Mouse (Mus musculus) lung, embryonic 15.5 days (tissue): Measurements from ENCODE around the gene Upk1b. TPM values are rescaled to one million over a fixed set of nuclear protein-coding genes. Genes with fewer than 3 reads are reported as not detected.

ENCODE experiments used
- ATAC-seq: fragments of 200-750 bp; cut with Nextera tagmentation; 2 replicates; pipeline ENCODE4 v1.8.0; 2017; ENCODE audit warnings: moderate number of reproducible peaks, borderline replicate concordance; ENCODE audit not compliant: low FRiP score, low TSS enrichment; ENCODE audit errors: extremely low read depth
- H3K27ac ChIP-seq: fragments of 300-500 bp; sonication (generic); 2 replicates; pipeline ENCODE4 v1.5.1; 2015; ENCODE audit warnings: moderate library complexity, mild to moderate bottlenecking, inconsistent platforms
- H3K27me3 ChIP-seq: fragments of 300-500 bp; sonication (generic); 2 replicates; pipeline ENCODE4 v1.6.1; 2015; ENCODE audit warnings: inconsistent platforms
- H3K36me3 ChIP-seq: fragments of 300-500 bp; sonication (generic); 2 replicates; pipeline ENCODE4 v1.6.1; 2015; ENCODE audit warnings: inconsistent platforms
- H3K4me1 ChIP-seq: fragments of 300-500 bp; sonication (generic); 2 replicates; pipeline ENCODE4 v1.6.1; 2015; ENCODE audit warnings: inconsistent platforms
- H3K4me2 ChIP-seq: fragments of 300-500 bp; sonication (generic); 2 replicates; pipeline ENCODE4 v1.6.1; 2015; ENCODE audit warnings: inconsistent platforms, mild to moderate bottlenecking, moderate library complexity
- H3K4me3 ChIP-seq: fragments of 300-500 bp; sonication (generic); 2 replicates; pipeline ENCODE4 v1.5.1; 2015; ENCODE audit warnings: mild to moderate bottlenecking, inconsistent platforms
- H3K9ac ChIP-seq: fragments of 300-500 bp; sonication (generic); 2 replicates; pipeline ENCODE4 v1.6.1; 2015; ENCODE audit warnings: inconsistent platforms
- H3K9me3 ChIP-seq: fragments of 300-500 bp; sonication (generic); 2 replicates; pipeline ENCODE4 v1.6.1; 2016; ENCODE audit warnings: inconsistent platforms
- WGBS: fragments of 180-500 bp; shearing (Covaris S2); methylation state at CpG from one replicate; pipeline ENCODE4 v1.1.7; 2015; 5-methylcytosine and 5-hydroxymethylcytosine counted together
- polyA plus RNA-seq: library from polyadenylated mRNA; unstranded; fragments of >200 nt; fragmentation: Nextera tagmentation; extraction: Ambion mirVana; gene quantifications from 2 replicates; pipeline ENCODE4 v1.2.1, GENCODE M21; 2015

Upk1b gene
- polyA plus RNA-seq, 1 experiment from 2014 or later: 15.3 TPM

DNA sequence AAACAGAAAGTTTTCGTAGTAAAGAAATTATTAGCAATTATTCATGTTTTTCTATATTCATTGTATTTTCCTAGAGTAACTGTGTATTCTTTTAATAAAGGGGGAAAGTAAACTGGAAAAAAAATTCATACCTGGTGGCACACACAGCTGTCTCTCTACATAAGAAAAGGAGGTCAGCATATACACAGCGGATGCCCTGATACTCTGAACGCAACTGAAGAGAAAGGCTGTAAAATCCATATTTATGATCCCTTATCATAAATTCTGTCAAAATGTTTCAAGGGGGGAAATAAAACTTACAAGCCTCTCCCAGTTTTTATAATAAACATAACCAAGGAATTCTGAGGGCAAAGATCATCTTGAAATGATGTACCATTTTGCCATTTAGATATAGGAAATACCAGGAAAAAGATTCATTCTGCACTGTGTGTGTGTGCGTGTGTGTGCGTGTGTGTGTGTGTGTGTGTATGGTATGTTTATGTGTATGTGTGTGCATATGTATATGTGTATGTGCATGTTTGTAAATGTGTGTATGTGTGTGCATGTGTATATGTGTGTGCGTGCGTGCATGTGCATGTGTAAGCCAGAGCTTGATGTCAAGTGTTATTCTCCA, 19.1 kb downstream of the Upk1b start:
- Histone ChIP-seq H3K27me3 (no peaks in the 10 kb centered on the region), H3K9me3 (no peaks in the 10 kb centered on the region), H3K4me2 (no peak overlapping the region), H3K27ac (no peak overlapping the region), H3K4me1 (peaks cover 14% of the 10 kb centered on the region; the same call in 1 of the 2 replicates), H3K4me3 (no peak overlapping the region), H3K36me3 (no peaks in the 10 kb centered on the region), H3K9ac (no peak overlapping the region)
- 93% methylated on average over 7 of the region's 7 CpGs for WGBS
- no peak for ATAC-seq

DNA sequence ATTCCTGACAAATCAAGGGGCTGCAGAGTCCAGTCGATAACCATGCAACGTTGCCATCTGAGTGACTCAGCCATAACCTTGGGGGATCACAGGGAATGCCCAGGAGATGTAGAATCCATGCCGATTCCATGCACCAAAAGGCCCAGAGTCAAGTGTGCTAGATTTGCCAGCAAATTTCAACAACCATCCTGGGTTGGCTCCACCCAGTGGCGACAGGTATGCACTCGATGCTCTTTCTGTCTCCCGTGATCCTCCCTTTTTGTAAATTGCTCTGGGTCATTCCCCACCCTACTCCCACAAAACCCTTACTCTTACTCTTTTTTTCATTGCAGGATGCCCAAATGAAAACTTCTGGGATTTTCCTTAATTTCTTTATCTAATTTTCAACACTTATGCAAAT, 23.8 kb downstream of the Upk1b start:
- no peak overlapping the region for H3K4me2 ChIP-seq
- no peaks in the 10 kb centered on the region for H3K9me3 ChIP-seq
- 55% methylated on average over 6 of the region's 6 CpGs for WGBS
- H3K9ac ChIP-seq: no peak overlapping the region
- no peak for ATAC-seq
- no peak overlapping the region for H3K4me3 ChIP-seq
- H3K4me1 ChIP-seq: peaks cover 39% of the 10 kb centered on the region
- no peaks in the 10 kb centered on the region for H3K36me3 ChIP-seq
- H3K27me3 ChIP-seq: no peaks in the 10 kb centered on the region
- H3K27ac ChIP-seq: no peak overlapping the region

DNA sequence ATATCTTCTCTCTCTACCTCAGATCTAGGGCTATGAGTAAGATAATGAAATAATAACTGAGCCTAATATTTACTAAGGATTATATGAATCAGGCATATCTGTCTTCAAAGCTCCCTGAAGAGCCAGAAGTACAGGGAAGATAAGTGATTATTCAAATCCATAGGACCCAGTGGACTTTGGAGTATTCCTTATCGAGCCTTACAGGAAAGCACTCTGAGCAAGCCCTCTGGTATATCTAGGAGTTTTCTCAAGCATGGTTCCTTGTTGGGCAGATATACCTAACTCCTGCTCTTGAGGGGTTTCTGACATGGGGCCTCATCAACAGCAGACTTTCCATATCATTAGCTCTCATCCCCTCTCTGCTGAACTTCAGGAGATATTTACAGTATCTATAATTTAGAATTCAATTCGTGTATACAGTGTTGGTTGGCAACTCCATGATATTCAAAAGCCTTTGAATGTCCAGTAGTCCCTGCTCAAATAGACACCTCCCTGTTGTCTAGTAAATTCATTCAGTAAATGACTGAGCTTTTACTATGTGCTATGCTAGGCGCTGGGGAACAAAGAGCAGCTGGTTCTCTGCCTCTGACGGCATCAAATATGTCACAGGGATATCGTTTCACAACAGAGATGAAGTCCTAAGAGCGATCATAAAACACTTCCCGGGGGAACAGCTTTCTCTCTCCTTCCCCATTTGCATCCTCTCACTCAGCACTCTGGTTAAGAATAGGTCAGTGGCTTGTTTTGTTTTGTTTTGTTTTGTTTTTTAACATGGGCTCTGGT, 25.0 kb downstream of the Upk1b start:
- peak; percentile 89 for ATAC-seq
- H3K9me3 ChIP-seq: no peaks in the 10 kb centered on the region
- no peak overlapping the region for H3K4me2 ChIP-seq
- no peaks in the 10 kb centered on the region for H3K27me3 ChIP-seq
- no peaks in the 10 kb centered on the region for H3K36me3 ChIP-seq
- peak overlapping the region; percentile 62 for H3K27ac ChIP-seq
- peaks cover 39% of the 10 kb centered on the region for H3K4me1 ChIP-seq
- 42% methylated on average over 7 of the region's 7 CpGs for WGBS
- no peak overlapping the region for H3K9ac ChIP-seq
- H3K4me3 ChIP-seq: no peak overlapping the region

DNA sequence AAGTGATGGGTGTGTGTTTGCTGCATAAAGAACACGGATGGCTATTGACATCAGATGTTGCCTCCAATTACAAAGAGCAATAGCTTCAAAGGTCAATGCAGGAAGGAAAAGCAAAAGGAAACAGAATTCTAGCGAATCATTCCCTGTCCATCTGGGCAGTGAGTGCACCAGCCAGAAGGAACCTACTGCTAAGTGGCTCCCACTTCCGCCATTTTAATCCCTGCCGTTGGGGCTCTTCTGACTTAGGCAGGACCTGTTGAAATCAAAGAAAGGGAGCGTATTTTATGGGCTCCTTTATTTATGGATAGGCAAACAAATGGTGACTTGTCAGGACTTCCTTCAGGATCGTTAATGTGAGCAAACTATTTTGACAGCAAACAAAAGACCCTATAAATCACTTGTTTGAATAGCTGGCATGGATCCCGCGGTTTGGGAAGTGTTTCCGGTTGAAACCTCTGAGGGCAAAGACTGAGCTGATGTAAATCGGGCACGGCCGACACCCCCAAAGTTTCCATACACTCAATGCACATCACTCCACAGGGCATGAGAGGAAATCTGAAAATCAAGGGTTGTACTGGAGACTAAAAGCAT, 27.1 kb downstream of the Upk1b start:
- peaks cover 6% of the 10 kb centered on the region for H3K36me3 ChIP-seq
- peaks cover 44% of the 10 kb centered on the region for H3K4me1 ChIP-seq
- H3K9ac ChIP-seq: no peak overlapping the region
- no peak for ATAC-seq
- H3K27me3 ChIP-seq: no peaks in the 10 kb centered on the region
- H3K9me3 ChIP-seq: no peaks in the 10 kb centered on the region
- H3K27ac ChIP-seq: 0 out of 2 replicates have a peak overlapping the region, but pooled peaks have one; percentile 42
- WGBS: 30% methylated on average over 12 of the region's 12 CpGs
- H3K4me3 ChIP-seq: no peak overlapping the region
- peak overlapping the region; percentile 8; the same call in 1 of the 2 replicates for H3K4me2 ChIP-seq

DNA sequence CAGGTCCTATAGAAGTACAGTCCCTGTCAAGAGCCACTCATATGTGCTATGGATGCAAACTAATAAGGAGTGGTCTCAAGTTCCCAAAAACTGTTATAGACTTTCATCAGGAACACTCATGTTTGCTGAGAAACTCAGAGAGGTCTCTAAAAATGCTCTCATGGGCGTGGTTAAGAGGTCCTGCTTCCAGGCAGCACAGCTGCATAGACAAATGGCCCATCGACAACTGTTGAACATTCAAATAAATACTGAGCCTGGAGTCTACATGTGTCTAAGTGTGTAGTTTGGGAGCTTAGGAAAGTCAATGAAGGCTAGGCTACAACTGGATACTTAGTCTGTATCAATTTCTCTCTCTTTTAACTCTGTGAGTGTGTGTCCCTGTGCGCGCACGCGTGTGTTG, 29.0 kb downstream of the Upk1b start:
- ATAC-seq: no peak
- Histone ChIP-seq H3K27me3 (no peaks in the 10 kb centered on the region), H3K36me3 (peaks cover 14% of the 10 kb centered on the region), H3K9me3 (no peaks in the 10 kb centered on the region), H3K4me2 (no peak overlapping the region), H3K4me3 (no peak overlapping the region), H3K4me1 (peaks cover 42% of the 10 kb centered on the region), H3K27ac (no peak overlapping the region), H3K9ac (no peak overlapping the region)
- 90% methylated on average over 6 of the region's 6 CpGs for WGBS

DNA sequence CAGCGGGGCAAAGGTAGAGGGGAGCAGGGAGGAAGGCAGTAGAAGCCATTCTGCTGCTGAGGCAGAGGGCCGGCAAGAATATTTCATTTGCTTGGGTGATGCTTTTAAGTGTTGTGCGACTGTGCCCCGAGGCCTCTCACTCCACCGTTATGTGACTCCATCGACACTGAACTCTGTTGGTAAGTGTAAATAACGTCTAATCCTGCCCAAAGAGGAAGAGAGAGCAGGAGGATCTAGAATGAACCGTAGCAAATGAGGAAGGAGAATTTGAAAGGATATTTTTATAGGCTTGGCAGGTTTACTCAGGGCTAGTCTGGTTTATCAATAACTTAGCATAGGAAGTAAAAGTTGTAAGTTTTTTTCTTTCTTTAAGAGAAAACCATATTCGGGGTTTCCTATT, 30.6 kb downstream of the Upk1b start:
- Histone ChIP-seq H3K4me3 (no peak overlapping the region), H3K9me3 (no peaks in the 10 kb centered on the region), H3K9ac (no peak overlapping the region), H3K27me3 (no peaks in the 10 kb centered on the region), H3K27ac (no peak overlapping the region), H3K4me2 (no peak overlapping the region), H3K4me1 (peaks cover 29% of the 10 kb centered on the region), H3K36me3 (peaks cover 14% of the 10 kb centered on the region)
- ATAC-seq: no peak
- WGBS: 66% methylated on average over 9 of the region's 9 CpGs

DNA sequence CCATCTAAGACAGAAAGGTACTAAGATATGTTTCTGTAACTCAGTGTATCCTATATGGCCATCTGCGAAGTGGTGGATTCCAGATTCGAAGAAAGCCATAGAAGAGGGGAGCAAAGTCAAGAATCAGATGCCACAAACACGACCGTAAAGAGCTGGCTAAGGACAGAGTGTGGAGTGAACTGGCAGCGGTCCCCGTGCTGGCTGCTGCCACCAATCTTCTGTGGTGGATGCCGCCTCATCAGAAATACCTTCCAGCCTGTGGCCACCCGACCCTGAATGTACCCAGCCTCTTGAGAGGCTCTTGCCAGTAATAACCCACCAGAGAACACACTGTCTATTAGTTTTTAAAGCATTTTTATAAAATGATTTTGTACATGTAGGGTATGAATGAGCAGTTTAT, 31.7 kb downstream of the Upk1b start:
- Histone ChIP-seq H3K9me3 (no peaks in the 10 kb centered on the region), H3K9ac (no peak overlapping the region), H3K4me3 (no peak overlapping the region), H3K4me2 (no peak overlapping the region), H3K27me3 (no peaks in the 10 kb centered on the region), H3K4me1 (peaks cover 23% of the 10 kb centered on the region), H3K27ac (no peak overlapping the region), H3K36me3 (peaks cover 16% of the 10 kb centered on the region)
- WGBS: 89% methylated on average over 8 of the region's 8 CpGs
- ATAC-seq: no peak

DNA sequence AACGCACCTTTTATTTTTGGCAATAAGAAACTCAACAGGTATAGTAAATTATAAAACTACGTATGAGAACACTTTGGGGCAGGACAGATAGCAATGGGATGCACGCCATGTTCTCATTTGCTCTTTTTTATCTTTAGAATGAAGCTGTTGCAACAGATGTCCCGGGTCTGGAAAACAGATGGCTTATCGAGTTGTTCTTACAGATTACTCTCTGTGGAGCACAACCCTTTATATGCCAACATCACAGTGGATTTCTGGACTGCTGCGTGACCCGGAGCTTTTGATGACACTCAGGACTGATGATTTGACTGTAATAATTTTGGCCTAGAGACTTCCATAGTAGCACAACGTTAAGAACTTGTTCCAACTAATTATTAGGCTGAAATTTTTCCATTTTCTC, 32.4 kb downstream of the Upk1b start:
- peaks cover 20% of the 10 kb centered on the region for H3K36me3 ChIP-seq
- no peaks in the 10 kb centered on the region for H3K27me3 ChIP-seq
- H3K4me3 ChIP-seq: no peak overlapping the region
- no peak overlapping the region for H3K9ac ChIP-seq
- H3K27ac ChIP-seq: no peak overlapping the region
- 74% methylated on average over 8 of the region's 8 CpGs for WGBS
- H3K4me2 ChIP-seq: no peak overlapping the region
- H3K9me3 ChIP-seq: no peaks in the 10 kb centered on the region
- H3K4me1 ChIP-seq: peaks cover 18% of the 10 kb centered on the region
- no peak for ATAC-seq

DNA sequence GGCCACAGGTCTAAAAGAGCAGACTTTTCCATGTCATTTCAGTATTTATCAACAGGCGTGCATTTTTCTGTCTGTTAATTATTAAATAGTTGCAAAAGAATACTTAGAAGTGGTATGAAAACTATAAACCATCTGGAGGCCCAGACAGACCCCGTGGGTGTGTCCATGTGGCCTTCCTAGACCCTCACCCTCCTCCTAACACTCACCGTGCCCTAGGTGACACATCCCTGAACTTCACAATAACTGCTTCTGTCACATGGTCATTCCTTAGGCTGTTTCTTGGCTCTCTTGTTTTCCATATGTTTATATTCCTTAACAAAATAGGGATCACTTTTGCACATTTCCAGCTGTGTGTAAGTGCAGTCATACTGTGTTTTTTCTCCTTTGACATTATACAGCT, 33.5 kb downstream of the Upk1b start:
- Histone ChIP-seq H3K27me3 (no peaks in the 10 kb centered on the region), H3K4me2 (no peak overlapping the region), H3K4me1 (peaks cover 12% of the 10 kb centered on the region; the same call in 1 of the 2 replicates), H3K9me3 (no peaks in the 10 kb centered on the region), H3K4me3 (no peak overlapping the region), H3K36me3 (peaks cover 20% of the 10 kb centered on the region), H3K27ac (no peak overlapping the region), H3K9ac (no peak overlapping the region)
- 43% methylated on average over 3 of the region's 3 CpGs for WGBS
- no peak for ATAC-seq

DNA sequence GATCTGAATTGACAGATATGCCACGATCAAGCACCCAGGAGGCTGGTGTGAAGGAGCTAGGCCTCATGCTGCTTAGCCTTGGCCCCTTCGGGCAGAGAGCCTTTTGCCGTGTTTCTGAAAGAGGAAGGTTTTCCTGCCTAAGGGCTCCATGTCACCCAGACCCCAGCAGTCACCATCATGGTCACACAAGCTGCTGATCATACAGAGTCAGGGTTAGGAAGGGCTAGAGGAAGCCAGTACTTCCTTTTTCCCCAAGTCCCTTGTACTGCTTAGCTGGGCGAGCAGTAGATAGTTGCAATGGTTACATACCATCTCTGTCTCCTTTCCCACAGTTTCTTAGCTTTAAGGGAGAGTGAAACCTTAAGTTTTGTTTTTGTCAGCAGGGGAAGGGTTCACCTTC, 36.6 kb downstream of the Upk1b start:
- H3K27me3 ChIP-seq: no peaks in the 10 kb centered on the region
- 72% methylated on average over 4 of the region's 4 CpGs for WGBS
- H3K4me1 ChIP-seq: peaks cover 7% of the 10 kb centered on the region; the same call in 1 of the 2 replicates
- H3K27ac ChIP-seq: no peak overlapping the region
- H3K36me3 ChIP-seq: peaks cover 20% of the 10 kb centered on the region
- H3K9ac ChIP-seq: no peak overlapping the region
- H3K4me3 ChIP-seq: no peak overlapping the region
- H3K4me2 ChIP-seq: no peak overlapping the region
- ATAC-seq: no peak
- no peaks in the 10 kb centered on the region for H3K9me3 ChIP-seq

DNA sequence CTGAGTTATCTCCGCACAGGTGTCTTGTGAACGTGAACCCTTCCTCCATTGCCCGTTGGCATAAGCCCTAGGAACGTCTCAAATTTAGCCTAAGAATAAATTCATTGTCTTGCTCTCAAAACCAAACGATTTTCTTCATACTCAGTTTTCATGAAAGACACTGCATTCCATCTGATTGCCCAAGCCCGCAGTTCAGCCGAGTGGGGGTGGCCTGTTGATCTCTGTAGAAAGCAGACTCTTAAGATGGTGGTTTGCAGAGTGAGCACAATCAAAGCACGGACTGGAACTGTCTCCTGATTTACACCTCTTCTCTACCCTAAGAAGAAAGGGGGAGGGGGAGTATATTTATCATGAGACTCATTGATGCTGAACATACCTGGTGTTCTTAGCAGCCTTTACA, 37.7 kb downstream of the Upk1b start:
- Histone ChIP-seq H3K27me3 (no peaks in the 10 kb centered on the region), H3K4me1 (peaks cover 7% of the 10 kb centered on the region; the same call in 1 of the 2 replicates), H3K36me3 (peaks cover 18% of the 10 kb centered on the region; the same call in 1 of the 2 replicates), H3K4me3 (no peak overlapping the region), H3K9me3 (no peaks in the 10 kb centered on the region), H3K9ac (no peak overlapping the region), H3K27ac (no peak overlapping the region), H3K4me2 (no peak overlapping the region)
- 72% methylated on average over 8 of the region's 8 CpGs for WGBS
- ATAC-seq: no peak

DNA sequence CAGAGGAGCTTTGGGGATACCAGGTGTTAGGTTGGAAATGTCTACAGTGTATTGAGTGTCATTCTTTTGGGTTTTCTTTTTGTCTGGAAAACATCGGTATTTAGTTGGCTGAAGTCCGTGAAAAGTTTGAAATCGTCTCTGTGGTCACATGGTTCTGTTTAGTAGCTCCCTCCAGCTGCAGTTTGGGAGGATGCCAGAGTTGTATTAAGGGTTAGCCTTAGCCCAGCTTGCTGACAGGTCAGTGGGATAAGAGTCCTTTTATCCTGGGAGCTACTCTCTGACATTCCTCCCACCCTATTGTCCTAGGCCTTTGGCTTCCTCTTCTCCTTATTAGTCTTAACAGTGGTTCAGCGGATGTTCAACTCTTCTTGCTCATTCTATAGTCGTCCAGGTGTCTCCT, 38.2 kb downstream of the Upk1b start:
- Histone ChIP-seq H3K4me3 (no peak overlapping the region), H3K9ac (no peak overlapping the region), H3K9me3 (no peaks in the 10 kb centered on the region), H3K36me3 (peaks cover 17% of the 10 kb centered on the region; the same call in 1 of the 2 replicates), H3K4me1 (peaks cover 10% of the 10 kb centered on the region; the same call in 1 of the 2 replicates), H3K27ac (peak overlapping the region; percentile 4; the same call in 1 of the 2 replicates), H3K27me3 (no peaks in the 10 kb centered on the region), H3K4me2 (no peak overlapping the region)
- no peak for ATAC-seq
- WGBS: 63% methylated on average over 5 of the region's 5 CpGs
